Mouse (Mus musculus) forebrain, embryonic 15.5 days (tissue): Measurements from ENCODE around the gene Stox2. TPM values are rescaled to one million over a fixed set of nuclear protein-coding genes. Genes with fewer than 3 reads are reported as not detected.

ENCODE experiments used
- polyA plus RNA-seq: library from polyadenylated mRNA; unstranded; fragments of >200 nt; fragmentation: Nextera tagmentation; extraction: Ambion mirVana; gene quantifications from 2 replicates; pipeline ENCODE4 v1.2.1, GENCODE M21; 2015

Gene Stox2
- polyA plus RNA-seq, 1 experiment from 2014 or later, result 47.2 TPM

Other genes starting within 250 kb of the Stox2 start
- 38.7 and 41.6 TPM in 2 replicates for gene Trappc11, start 87.1 kb upstream of the Stox2 start, polyA plus RNA-seq
- 39.4 and 42.3 TPM in 2 replicates for gene Rwdd4a, start 87.3 kb upstream of the Stox2 start, polyA plus RNA-seq
- 7.3 and 8.3 TPM in 2 replicates for gene Ing2, start 229.2 kb upstream of the Stox2 start, polyA plus RNA-seq